Mouse (Mus musculus) midbrain, postnatal 0 days (tissue): ENCODE measurements around the gene Olfr1200. TPM values are rescaled to one million over a fixed set of nuclear protein-coding genes. Genes with fewer than 3 reads are reported as not detected.

ENCODE experiments used
- ATAC-seq: fragments of 200-750 bp; cut with Nextera tagmentation; 2 replicates; pipeline ENCODE4 v1.8.0; 2017; ENCODE audit warnings: moderate number of reproducible peaks, mild to moderate bottlenecking, moderate TSS enrichment, moderate library complexity; ENCODE audit not compliant: low FRiP score
- DNase-seq: peaks from one replicate; pipeline ENCODE4 v3.0.0-alpha.2; 2015; ENCODE audit warnings: low spot score
- H3K27ac ChIP-seq: fragments of 300-500 bp; sonication (generic); 2 replicates; pipeline ENCODE4 v1.5.1; 2014; ENCODE audit warnings: low read depth, mild to moderate bottlenecking, low read length, mixed read lengths
- H3K27me3 ChIP-seq: fragments of 300-500 bp; sonication (generic); 2 replicates; pipeline ENCODE4 v1.6.1; 2014; ENCODE audit warnings: low read length, control low read depth, mixed read lengths; ENCODE audit not compliant: insufficient read depth
- H3K36me3 ChIP-seq: fragments of 300-500 bp; sonication (generic); 2 replicates; pipeline ENCODE4 v1.6.1; 2014; ENCODE audit warnings: low read length, control low read depth, mixed read lengths; ENCODE audit not compliant: insufficient read depth
- H3K4me1 ChIP-seq: fragments of 300-500 bp; sonication (generic); 2 replicates; pipeline ENCODE4 v1.6.1; 2014; ENCODE audit warnings: mild to moderate bottlenecking, control low read depth, antibody characterized with exemption, low read length, mixed read lengths; ENCODE audit not compliant: insufficient read depth
- H3K4me2 ChIP-seq: fragments of 300-500 bp; sonication (generic); 2 replicates; pipeline ENCODE4 v1.6.1; 2014; ENCODE audit warnings: low read depth, mild to moderate bottlenecking, low read length, mixed read lengths; ENCODE audit not compliant: poor library complexity, severe bottlenecking
- H3K4me3 ChIP-seq: fragments of 300-500 bp; sonication (generic); 2 replicates; pipeline ENCODE4 v1.5.1; 2014; ENCODE audit warnings: low read depth, mild to moderate bottlenecking, low read length, moderate library complexity
- H3K9ac ChIP-seq: fragments of 300-500 bp; sonication (generic); replicated peaks from 2 replicates; pipeline ENCODE4 v1.6.1; 2014; ENCODE audit warnings: mild to moderate bottlenecking, low read length, moderate library complexity, mixed read lengths; ENCODE audit not compliant: poor library complexity, severe bottlenecking
- H3K9me3 ChIP-seq: fragments of 300-500 bp; sonication (generic); 2 replicates; pipeline ENCODE4 v1.6.1; 2016; ENCODE audit warnings: low read length, control low read depth
- CTCF ChIP-seq: IDR thresholded peaks from 2 replicates; pipeline ENCODE4 v1.5.1; 2016; ENCODE audit warnings: antibody characterized with exemption, mild to moderate bottlenecking
- WGBS: fragments of 180-500 bp; shearing (Covaris S2); extraction: QIAGEN DNeasy Blood & Tissue Kit; methylation state at CpG from one replicate; pipeline ENCODE4 v1.1.7; 2014; 5-methylcytosine and 5-hydroxymethylcytosine counted together
- polyA plus RNA-seq: library from polyadenylated mRNA; unstranded; fragments of >200 nt; fragmentation: Nextera tagmentation; extraction: Ambion mirVana; gene quantifications from 2 replicates; pipeline ENCODE4 v1.2.1, GENCODE M21; 2015
- total RNA-seq: library from RNA; depleted of rRNA; stranded (reverse); fragments of >200 nt; gene quantifications from 2 replicates; pipeline ENCODE4 v1.2.3, GENCODE M21; 2014; rRNA removed

Gene Olfr1200
- not detected in 2 replicates for total RNA-seq
- not detected in 2 replicates for polyA plus RNA-seq

- H3K9me3 ChIP-seq = no peaks in the 10 kb centered on the region
- H3K9ac ChIP-seq = no peak within 1 kb of the TSS
- H3K4me2 ChIP-seq = no peak within 1 kb of the TSS
- TF ChIP-seq CTCF = no peak
- ATAC-seq (no peak), DNase-seq (no peak)
- no peaks in the 10 kb centered on the region for H3K36me3 ChIP-seq
- no peak within 1 kb of the TSS for H3K4me3 ChIP-seq
- H3K4me1 ChIP-seq = no peaks in the 10 kb centered on the region
- no peaks in the 10 kb centered on the region for H3K27me3 ChIP-seq
- no peak within 1 kb of the TSS for H3K27ac ChIP-seq
- 81% methylated on average over 2 of the region's 2 CpGs for WGBS
Measured at GRCm38 (mm10) chr2:88770388-88770787, at the start of gene Olfr1200. Gene Olfr1200 (minus strand): TSS chr2:88770488.

DNA sequence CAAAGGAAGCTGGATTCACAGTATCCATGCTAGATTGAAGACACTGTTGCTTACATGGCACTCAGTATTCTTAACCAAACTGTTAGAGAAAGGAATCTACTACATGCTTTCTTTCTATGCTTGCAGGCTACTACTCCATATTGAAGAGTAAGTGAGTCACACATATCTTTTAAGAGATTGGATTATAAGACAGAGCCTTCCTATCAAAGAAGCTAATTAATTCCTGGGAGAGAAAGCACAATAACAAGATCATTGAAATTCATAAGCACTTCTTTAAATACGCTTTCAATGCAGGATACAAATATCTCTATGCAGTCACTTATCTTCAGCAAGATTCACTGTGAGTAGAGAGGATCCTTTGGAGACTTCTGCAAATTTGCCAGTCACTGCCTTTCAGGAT is 43.9 kb upstream of the Olfr1200 start, which contains the start of gene Olfr1202:
Gene Olfr1202, plus strand, starts transcription at position 301 of the 400 bp plus-strand sequence.
- Histone ChIP-seq H3K27me3 (no peaks in the 10 kb centered on the region), H3K4me3 (no peak within 1 kb of the TSS)

DNA sequence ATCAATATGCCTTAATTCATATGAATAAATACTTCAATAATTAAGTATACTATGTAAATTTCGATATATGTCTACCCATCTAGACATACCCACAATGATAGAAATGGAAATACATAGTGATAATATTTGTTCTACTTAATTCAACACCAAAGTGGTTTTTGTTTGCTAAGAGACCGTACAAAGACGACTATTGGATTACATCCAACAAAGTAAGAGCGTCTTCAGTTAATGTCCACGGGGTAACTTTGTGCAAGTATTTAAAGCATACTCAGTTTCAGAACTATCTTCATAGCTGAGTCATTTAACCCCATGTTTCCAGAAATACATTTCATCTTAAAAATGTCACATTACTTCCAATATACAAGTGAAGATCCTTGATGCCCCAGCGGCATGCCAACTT is 22.4 kb upstream of the Olfr1200 start, which contains the start of gene Olfr1201:
Gene Olfr1201, plus strand, starts transcription at position 301 of the 400 bp plus-strand sequence.
- Histone ChIP-seq H3K27me3 (no peaks in the 10 kb centered on the region), H3K9me3 (no peaks in the 10 kb centered on the region), H3K4me1 (no peaks in the 10 kb centered on the region), H3K9ac (no peak within 1 kb of the TSS), H3K27ac (no peak within 1 kb of the TSS), H3K4me3 (no peak within 1 kb of the TSS), H3K36me3 (no peaks in the 10 kb centered on the region), H3K4me2 (no peak within 1 kb of the TSS)
- no peak for ATAC-seq
- 84% methylated on average over 6 of the region's 6 CpGs for WGBS
- no peak for TF ChIP-seq CTCF
- DNase-seq = no peak

More for the DNA sequence above, 43.9 kb upstream of the Olfr1200 start, which contains the start of gene Olfr1202:
- Histone ChIP-seq H3K27ac (no peak within 1 kb of the TSS), H3K9ac (no peak within 1 kb of the TSS), H3K4me2 (no peak within 1 kb of the TSS), H3K36me3 (no peaks in the 10 kb centered on the region), H3K9me3 (no peaks in the 10 kb centered on the region), H3K4me1 (no peaks in the 10 kb centered on the region)
- DNase-seq (no peak), ATAC-seq (no peak)
- 73% methylated on average over 1 of the region's 1 CpGs for WGBS
- TF ChIP-seq CTCF = no peak

DNA sequence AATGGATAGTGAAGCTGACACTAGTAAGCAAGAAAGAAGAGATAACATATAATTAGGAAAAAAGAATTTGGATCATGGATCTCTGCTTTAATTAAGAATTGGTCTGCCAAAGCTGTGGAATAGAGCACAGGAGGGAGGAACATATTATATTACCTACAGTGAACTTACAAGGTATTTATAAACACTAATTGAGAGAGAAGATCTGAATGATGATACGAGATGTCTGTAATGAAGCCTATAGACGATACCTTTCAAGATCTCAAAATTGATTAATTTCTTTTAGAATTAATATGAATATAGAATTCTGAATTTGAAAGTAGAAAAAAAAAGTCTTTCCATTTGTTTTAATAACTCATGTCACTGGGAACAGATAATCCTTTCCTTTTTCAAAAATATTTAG is 9.9 kb downstream of the Olfr1200 start, which contains the start of gene Olfr1199:
Gene Olfr1199, minus strand, starts transcription at position 101 of the 400 bp plus-strand sequence.
- Histone ChIP-seq H3K9me3 (no peaks in the 10 kb centered on the region), H3K4me1 (no peaks in the 10 kb centered on the region), H3K4me3 (no peak within 1 kb of the TSS), H3K27me3 (no peaks in the 10 kb centered on the region), H3K36me3 (no peaks in the 10 kb centered on the region), H3K27ac (no peak within 1 kb of the TSS), H3K9ac (no peak within 1 kb of the TSS), H3K4me2 (no peak within 1 kb of the TSS)
- TF ChIP-seq CTCF = no peak
- ATAC-seq (no peak), DNase-seq (no peak)
- WGBS = 89% methylated on average over 2 of the region's 2 CpGs

GRCm38 (mm10) chr2:88751270-88751669 is 19.0 kb downstream of the Olfr1200 start, which contains the start of gene Olfr1198:
Gene Olfr1198 (minus strand): TSS chr2:88751370.
- no peak for TF ChIP-seq CTCF
- no peak for DNase-seq
- Histone ChIP-seq H3K9me3 (no peaks in the 10 kb centered on the region), H3K27ac (no peak within 1 kb of the TSS), H3K27me3 (no peaks in the 10 kb centered on the region), H3K4me2 (no peak within 1 kb of the TSS), H3K4me3 (no peak within 1 kb of the TSS), H3K4me1 (no peaks in the 10 kb centered on the region), H3K36me3 (no peaks in the 10 kb centered on the region), H3K9ac (no peak within 1 kb of the TSS)
- WGBS = 87% methylated on average over 2 of the region's 2 CpGs
- ATAC-seq = no peak

DNA sequence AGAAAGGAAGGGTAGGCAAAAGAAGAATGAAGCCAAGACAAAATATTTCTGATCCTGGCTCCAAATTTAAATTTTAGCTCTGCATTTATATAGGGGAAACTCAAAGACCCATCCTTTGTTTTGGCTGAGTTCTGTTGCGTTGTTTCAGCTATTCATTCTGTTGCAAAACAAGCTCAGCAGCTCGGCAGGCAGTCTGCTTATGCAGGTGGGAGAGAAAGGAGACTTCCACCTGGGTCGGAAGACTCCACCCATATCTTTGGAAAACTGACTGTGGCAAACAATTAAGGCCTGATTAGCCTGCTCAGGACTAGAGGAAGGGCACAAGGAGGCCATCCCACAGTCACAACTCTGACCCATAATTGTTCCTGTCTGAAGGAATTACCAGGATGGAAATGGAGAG is 26.9 kb downstream of the Olfr1200 start:
- H3K9ac ChIP-seq = no peak overlapping the region
- ATAC-seq = no peak
- no peaks in the 10 kb centered on the region for H3K27me3 ChIP-seq
- H3K4me1 ChIP-seq = no peaks in the 10 kb centered on the region
- H3K9me3 ChIP-seq = no peaks in the 10 kb centered on the region
- no peaks in the 10 kb centered on the region for H3K36me3 ChIP-seq
- H3K27ac ChIP-seq = no peak overlapping the region
- no peak overlapping the region for H3K4me2 ChIP-seq
- H3K4me3 ChIP-seq = no peak overlapping the region
- TF ChIP-seq CTCF = no peak
- no peak for DNase-seq
- 64% methylated on average over 3 of the region's 3 CpGs for WGBS
